Mouse (Mus musculus) megakaryocyte, embryonic 14.5 days (primary cell): ENCODE results near the gene Traip. TPM values are rescaled to one million over a fixed set of nuclear protein-coding genes. Genes with fewer than 3 reads are reported as not detected.

ENCODE experiments used
- H3K27me3 ChIP-seq: replicated peaks from 2 replicates; pipeline ENCODE3; 2012; ENCODE audit warnings: inconsistent platforms
- H3K36me3 ChIP-seq: replicated peaks from 2 replicates; pipeline ENCODE3; 2012; ENCODE audit warnings: low read length, inconsistent platforms, mixed read lengths
- H3K4me1 ChIP-seq: 2 replicates; pipeline ENCODE4 v1.6.1; 2012; ENCODE audit warnings: inconsistent platforms
- H3K4me3 ChIP-seq: replicated peaks from 2 replicates; pipeline ENCODE3; 2012; ENCODE audit warnings: moderate library complexity, mild to moderate bottlenecking, inconsistent platforms
- H3K9me3 ChIP-seq: 2 replicates; pipeline ENCODE4 v1.6.1; 2012; ENCODE audit warnings: inconsistent platforms
- FLI1 ChIP-seq: IDR thresholded peaks from 2 replicates; pipeline ENCODE4 v1.6.1; 2012; ENCODE audit warnings: low read length, inconsistent platforms, mixed read lengths
- GATA1 ChIP-seq: IDR thresholded peaks from 3 replicates; pipeline ENCODE4 v1.6.1; 2012; ENCODE audit warnings: mixed read lengths, low read length, inconsistent platforms, borderline replicate concordance
- polyA plus RNA-seq: library from polyadenylated mRNA; stranded (reverse); fragments of >175 nt; gene quantifications from 2 replicates; pipeline ENCODE4 v1.2.3, GENCODE M21; 2012; ENCODE audit warnings: low replicate concordance; ENCODE audit not compliant: insufficient read depth

The Traip gene
- polyA plus RNA-seq, 1 experiment, result 1.0 TPM

- H3K36me3 ChIP-seq, result peaks cover 62% of the 10 kb centered on the region
- peaks cover 23% of the 10 kb centered on the region for H3K4me1 ChIP-seq
- no peak overlapping the region for H3K4me3 ChIP-seq
- H3K27me3 ChIP-seq, result no peaks in the 10 kb centered on the region
- TF ChIP-seq FLI1, result no peak
- no peak for TF ChIP-seq GATA1
- H3K9me3 ChIP-seq, result no peaks in the 10 kb centered on the region
These were observed 5.8 kb downstream of the Traip start for GRCm38 (mm10) chr9:107955613-107956289.

- Histone ChIP-seq H3K4me1 (peaks cover 22% of the 10 kb centered on the region), H3K27me3 (no peaks in the 10 kb centered on the region)
These were observed 7.2 kb downstream of the Traip start for GRCm38 (mm10) chr9:107957141-107957540.

GRCm38 (mm10) chr9:107959896-107960295, 10.0 kb downstream of the Traip start:
- H3K27me3 ChIP-seq, result no peaks in the 10 kb centered on the region
- TF ChIP-seq FLI1 (no peak), GATA1 (no peak)
- no peak overlapping the region for H3K4me3 ChIP-seq
- H3K9me3 ChIP-seq, result no peaks in the 10 kb centered on the region
- H3K4me1 ChIP-seq, result peaks cover 39% of the 10 kb centered on the region
- H3K36me3 ChIP-seq, result peaks cover 89% of the 10 kb centered on the region

More at GRCm38 (mm10) chr9:107957141-107957540, 7.2 kb downstream of the Traip start:
- peaks cover 76% of the 10 kb centered on the region for H3K36me3 ChIP-seq
- TF ChIP-seq GATA1 (no peak), FLI1 (no peak)
- H3K4me3 ChIP-seq, result no peak overlapping the region
- no peaks in the 10 kb centered on the region for H3K9me3 ChIP-seq

- Histone ChIP-seq H3K9me3 (no peaks in the 10 kb centered on the region), H3K4me3 (no peak overlapping the region), H3K36me3 (peaks cover 89% of the 10 kb centered on the region), H3K27me3 (no peaks in the 10 kb centered on the region), H3K4me1 (peaks cover 49% of the 10 kb centered on the region)
- no peak for TF ChIP-seq FLI1
- no peak for TF ChIP-seq GATA1
These were observed 11.0 kb downstream of the Traip start for GRCm38 (mm10) chr9:107960928-107961327.

GRCm38 (mm10) chr9:107961351-107961762, 11.4 kb downstream of the Traip start:
- H3K4me3 ChIP-seq, result no peak overlapping the region
- no peaks in the 10 kb centered on the region for H3K27me3 ChIP-seq
- no peaks in the 10 kb centered on the region for H3K9me3 ChIP-seq
- TF ChIP-seq GATA1 (no peak), FLI1 (no peak)
- H3K36me3 ChIP-seq, result peaks cover 87% of the 10 kb centered on the region
- peaks cover 53% of the 10 kb centered on the region for H3K4me1 ChIP-seq

- Histone ChIP-seq H3K4me3 (no peak overlapping the region), H3K9me3 (no peaks in the 10 kb centered on the region), H3K36me3 (peaks cover 88% of the 10 kb centered on the region), H3K4me1 (peaks cover 59% of the 10 kb centered on the region), H3K27me3 (no peaks in the 10 kb centered on the region)
- TF ChIP-seq GATA1, result no peak
- TF ChIP-seq FLI1, result no peak
These were observed 11.9 kb downstream of the Traip start for GRCm38 (mm10) chr9:107961881-107962280.

- no peaks in the 10 kb centered on the region for H3K9me3 ChIP-seq
- peaks cover 85% of the 10 kb centered on the region for H3K36me3 ChIP-seq
These were observed 13.0 kb downstream of the Traip start for GRCm38 (mm10) chr9:107962916-107963315.

GRCm38 (mm10) chr9:107963700-107964099, 13.8 kb downstream of the Traip start:
- H3K36me3 ChIP-seq, result peaks cover 85% of the 10 kb centered on the region
- TF ChIP-seq FLI1 (no peak), GATA1 (no peak)

More at GRCm38 (mm10) chr9:107962916-107963315, 13.0 kb downstream of the Traip start:
- Histone ChIP-seq H3K27me3 (no peaks in the 10 kb centered on the region), H3K4me1 (peaks cover 69% of the 10 kb centered on the region), H3K4me3 (no peak overlapping the region)
- TF ChIP-seq FLI1, result no peak
- no peak for TF ChIP-seq GATA1

GRCm38 (mm10) chr9:107964681-107965080, 14.7 kb downstream of the Traip start:
- Histone ChIP-seq H3K27me3 (no peaks in the 10 kb centered on the region), H3K9me3 (no peaks in the 10 kb centered on the region), H3K4me1 (peaks cover 86% of the 10 kb centered on the region), H3K4me3 (peak overlapping the region; percentile 40), H3K36me3 (peaks cover 85% of the 10 kb centered on the region)
- TF ChIP-seq FLI1 (no peak), GATA1 (no peak)

More at GRCm38 (mm10) chr9:107963700-107964099, 13.8 kb downstream of the Traip start:
- peak overlapping the region; percentile 66 for H3K4me3 ChIP-seq
- no peaks in the 10 kb centered on the region for H3K27me3 ChIP-seq
- H3K4me1 ChIP-seq, result peaks cover 76% of the 10 kb centered on the region
- H3K9me3 ChIP-seq, result no peaks in the 10 kb centered on the region

GRCm38 (mm10) chr9:107966676-107967075, 16.7 kb downstream of the Traip start:
- H3K27me3 ChIP-seq, result no peaks in the 10 kb centered on the region
- H3K4me1 ChIP-seq, result peaks cover 99% of the 10 kb centered on the region
- H3K4me3 ChIP-seq, result peak overlapping the region; percentile 42
- no peak for TF ChIP-seq GATA1
- TF ChIP-seq FLI1, result no peak
- peaks cover 81% of the 10 kb centered on the region for H3K36me3 ChIP-seq
- H3K9me3 ChIP-seq, result no peaks in the 10 kb centered on the region
